Mouse (Mus musculus): ENCODE data around the gene Ahctf1.
A peak's percentile ranks its signal among the peaks of the same experiment; 100 is the strongest.

DNA sequence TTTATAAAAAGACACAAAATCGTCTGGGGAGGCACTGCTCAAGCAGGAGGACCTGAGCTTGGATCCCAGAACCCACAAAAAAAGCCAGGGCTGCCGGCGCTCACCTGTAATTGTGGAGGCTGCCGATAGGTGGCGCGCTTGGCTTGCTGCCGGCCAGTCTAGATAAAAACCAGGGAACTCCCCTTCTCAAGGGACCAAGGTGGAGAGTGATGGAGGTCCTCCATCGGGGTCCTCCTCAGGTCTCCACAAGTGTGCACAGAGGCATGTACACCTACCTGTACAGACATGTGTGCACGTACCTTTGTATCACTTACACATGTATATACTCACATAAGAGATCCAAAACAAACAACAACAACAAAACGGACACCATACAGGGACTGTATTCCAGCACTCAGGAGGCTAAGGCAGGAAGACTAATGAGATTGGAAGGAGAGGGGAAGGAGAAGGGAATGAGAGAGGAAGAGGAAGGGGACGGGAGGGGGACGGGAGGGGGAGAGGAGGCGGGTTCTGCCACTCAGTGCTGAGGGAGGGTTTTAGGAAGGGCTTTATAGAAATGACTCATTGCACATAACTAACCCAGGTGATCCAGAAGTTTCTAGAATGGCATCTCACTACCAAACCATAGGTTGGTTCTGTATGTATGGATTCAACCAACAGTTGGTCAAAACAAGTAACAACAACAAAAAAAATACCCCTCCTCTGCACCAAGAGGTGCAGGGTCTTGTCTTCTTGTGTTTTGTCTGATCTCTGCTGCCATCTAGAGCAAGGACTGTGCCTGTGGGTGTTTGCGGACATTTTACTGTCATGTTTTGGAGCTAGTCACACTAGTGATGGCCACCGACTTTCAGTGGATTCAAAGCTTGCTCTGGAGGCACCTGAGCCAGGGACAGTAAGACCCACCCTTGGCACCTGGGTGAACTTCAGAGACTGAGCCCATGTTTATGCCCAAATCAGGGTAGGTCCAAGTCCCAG lies 68.7 kb downstream of the Ahctf1 start:
- TF ChIP-seq POLR2A (IDR thresholded peaks at IDR 0.05; ENCODE audit: insufficient read depth, low read length) (no peak), CTCF (IDR thresholded peaks at IDR 0.05; ENCODE audit: low read depth, low read length) (peak; percentile 89), EP300 (IDR thresholded peaks at IDR 0.05; ENCODE audit: insufficient read depth, low read depth, low read length) (no peak)

Measured in ES-Bruce4 (cell line).